Mouse (Mus musculus): ENCODE results near the gene Gm20388. TPM values are rescaled to one million over a fixed set of nuclear protein-coding genes. Genes with fewer than 3 reads are reported as not detected.
"Not testable (repeated sequence)": the region's sequence is repeated elsewhere in the genome, so short reads cannot be mapped to it uniquely, and the experiment has no call there.

Gm20388 gene
- total and polyA plus RNA-seq, 3 experiments, result 0.02 to 0.05 TPM; not detected in 1

- peak; percentile 86 for DNase-seq (ENCODE audit: low spot score)
- no peak for TF ChIP-seq CTCF (IDR thresholded peaks at IDR 0.05; ENCODE audit: low read depth, low read length)
- TF ChIP-seq GATA2 (IDR thresholded peaks at IDR 0.05; ENCODE audit: borderline replicate concordance, low read depth, low read length), result no peak
- TF ChIP-seq TAL1 (conservative IDR thresholded peaks at IDR 0.05; ENCODE audit: low read depth, low read length), result no peak
- no peak for TF ChIP-seq POLR2AphosphoS5 (IDR thresholded peaks at IDR 0.05; ENCODE audit: insufficient replicate concordance, low read depth, low read length)
- no peak for TF ChIP-seq GATA1 (IDR thresholded peaks at IDR 0.05; ENCODE audit: borderline replicate concordance, low read length)
- ATAC-seq (ENCODE audit: extremely low read depth, insufficient number of reproducible peaks, low FRiP score, poor library complexity, severe bottlenecking), result peak; percentile 17
Observed at GRCm38 (mm10) chr8:121590203-121591177, 1679.8 kb downstream of the Gm20388 start, which contains the start of gene Map1lc3b. Map1lc3b (plus strand) TSS chr8:121590361.

DNA sequence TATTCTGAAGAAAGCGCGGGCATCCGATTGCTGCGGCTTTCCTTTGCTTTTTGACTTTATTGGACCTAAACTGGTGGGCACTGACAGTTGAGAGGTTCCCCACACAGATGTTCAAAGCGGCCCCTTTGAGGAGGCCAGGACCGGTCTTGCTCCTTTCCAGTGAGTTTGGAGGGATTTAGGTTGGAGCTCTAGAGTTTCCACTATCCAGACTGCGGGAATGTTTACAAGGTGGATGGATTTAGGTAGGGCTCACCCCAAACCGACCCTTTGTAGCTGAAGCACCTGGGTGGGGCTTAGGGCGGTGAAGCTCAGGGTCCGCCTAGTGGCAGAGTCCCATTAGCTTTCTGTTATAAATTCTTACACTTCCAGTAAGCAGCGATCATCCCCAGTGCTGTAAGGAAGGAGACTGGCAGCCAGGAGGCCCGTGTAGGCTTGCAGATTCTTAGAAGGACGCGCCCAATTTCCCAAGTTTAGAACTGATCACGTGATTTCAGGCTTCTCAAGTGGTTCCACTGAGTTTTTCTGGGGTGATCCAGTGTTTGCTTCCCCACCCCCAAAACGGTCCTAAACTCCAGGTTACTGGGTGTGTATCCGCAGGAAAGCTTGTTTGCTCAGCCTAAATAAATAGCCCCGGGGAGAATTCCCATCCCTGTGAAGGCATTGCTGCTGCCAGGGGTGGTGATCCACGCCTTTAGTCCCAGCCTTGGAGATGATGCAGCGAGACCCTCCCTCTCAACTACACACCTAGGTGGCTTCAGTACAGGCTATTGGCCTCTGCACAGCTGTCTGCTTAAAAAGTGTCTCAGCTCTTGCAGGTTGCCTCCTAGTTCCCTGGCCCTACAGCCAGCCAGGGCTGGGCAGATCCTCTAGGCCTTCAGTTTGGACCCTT, 1680.8 kb downstream of the Gm20388 start:
- Histone ChIP-seq H3K4me3 (ENCODE audit: low read depth, low read length) (peak overlapping the region; percentile 96), H3K9me3 (replicated peaks) (no peaks in the 10 kb centered on the region), H3K36me3 (replicated peaks) (peaks cover 48% of the 10 kb centered on the region), H3K4me1 (ENCODE audit: insufficient read depth, low read depth, low read length) (peaks cover 38% of the 10 kb centered on the region), H3K27me3 (ENCODE audit: insufficient read depth, low read length) (no peaks in the 10 kb centered on the region)
- ATAC-seq (ENCODE audit: extremely low read depth, insufficient number of reproducible peaks, low FRiP score, poor library complexity, severe bottlenecking) (peak; percentile 78), DNase-seq (ENCODE audit: low spot score) (peak; percentile 80)
- TF ChIP-seq GATA2 (IDR thresholded peaks at IDR 0.05; ENCODE audit: borderline replicate concordance, low read depth, low read length), result no peak
- no peak for TF ChIP-seq POLR2AphosphoS5 (IDR thresholded peaks at IDR 0.05; ENCODE audit: insufficient replicate concordance, low read depth, low read length)
- no peak for TF ChIP-seq CTCF (IDR thresholded peaks at IDR 0.05; ENCODE audit: low read depth, low read length)
- no peak for TF ChIP-seq GATA1 (IDR thresholded peaks at IDR 0.05; ENCODE audit: borderline replicate concordance, low read length)
- no peak for TF ChIP-seq TAL1 (conservative IDR thresholded peaks at IDR 0.05; ENCODE audit: low read depth, low read length)

More at GRCm38 (mm10) chr8:121590203-121591177, 1679.8 kb downstream of the Gm20388 start, which contains the start of gene Map1lc3b:
- Histone ChIP-seq H3K9me3 (replicated peaks) (no peaks in the 10 kb centered on the region), H3K4me1 (ENCODE audit: insufficient read depth, low read depth, low read length) (peaks cover 41% of the 10 kb centered on the region), H3K4me3 (ENCODE audit: low read depth, low read length) (peak within 1 kb of the TSS; percentile 96), H3K27me3 (ENCODE audit: insufficient read depth, low read length) (no peaks in the 10 kb centered on the region), H3K36me3 (replicated peaks) (peaks cover 38% of the 10 kb centered on the region)

GRCm38 (mm10) chr8:121593293-121593692, 1682.7 kb downstream of the Gm20388 start:
- Histone ChIP-seq H3K27me3 (ENCODE audit: insufficient read depth, low read length) (no peaks in the 10 kb centered on the region), H3K36me3 (replicated peaks) (peaks cover 63% of the 10 kb centered on the region), H3K4me3 (ENCODE audit: low read depth, low read length) (no peak overlapping the region; the same call in 1 of the 2 replicates), H3K9me3 (replicated peaks) (no peaks in the 10 kb centered on the region), H3K4me1 (ENCODE audit: insufficient read depth, low read depth, low read length) (peaks cover 38% of the 10 kb centered on the region)
- DNase-seq (ENCODE audit: low spot score) (no peak), ATAC-seq (ENCODE audit: extremely low read depth, insufficient number of reproducible peaks, low FRiP score, poor library complexity, severe bottlenecking) (no peak)
- TF ChIP-seq GATA2 (IDR thresholded peaks at IDR 0.05; ENCODE audit: borderline replicate concordance, low read depth, low read length) (no peak), CTCF (IDR thresholded peaks at IDR 0.05; ENCODE audit: low read depth, low read length) (no peak), POLR2AphosphoS5 (IDR thresholded peaks at IDR 0.05; ENCODE audit: insufficient replicate concordance, low read depth, low read length) (no peak), GATA1 (IDR thresholded peaks at IDR 0.05; ENCODE audit: borderline replicate concordance, low read length) (no peak), TAL1 (conservative IDR thresholded peaks at IDR 0.05; ENCODE audit: low read depth, low read length) (no peak)

- ATAC-seq (ENCODE audit: extremely low read depth, insufficient number of reproducible peaks, low FRiP score, poor library complexity, severe bottlenecking) (no peak), DNase-seq (ENCODE audit: low spot score) (no peak)
- Histone ChIP-seq H3K4me3 (ENCODE audit: low read depth, low read length) (no peak overlapping the region), H3K9me3 (replicated peaks) (no peaks in the 10 kb centered on the region), H3K4me1 (ENCODE audit: insufficient read depth, low read depth, low read length) (peaks cover 32% of the 10 kb centered on the region), H3K27me3 (ENCODE audit: insufficient read depth, low read length) (no peaks in the 10 kb centered on the region), H3K36me3 (replicated peaks) (peaks cover 67% of the 10 kb centered on the region)
- no peak for TF ChIP-seq POLR2AphosphoS5 (IDR thresholded peaks at IDR 0.05; ENCODE audit: insufficient replicate concordance, low read depth, low read length)
- no peak for TF ChIP-seq GATA1 (IDR thresholded peaks at IDR 0.05; ENCODE audit: borderline replicate concordance, low read length)
- TF ChIP-seq CTCF (IDR thresholded peaks at IDR 0.05; ENCODE audit: low read depth, low read length), result no peak
- TF ChIP-seq TAL1 (conservative IDR thresholded peaks at IDR 0.05; ENCODE audit: low read depth, low read length), result no peak
- no peak for TF ChIP-seq GATA2 (IDR thresholded peaks at IDR 0.05; ENCODE audit: borderline replicate concordance, low read depth, low read length)
Observed at GRCm38 (mm10) chr8:121593983-121594382, 1683.3 kb downstream of the Gm20388 start.

- not testable (repeated sequence) for ATAC-seq (ENCODE audit: extremely low read depth, insufficient number of reproducible peaks, low FRiP score, poor library complexity, severe bottlenecking); H3K27me3 ChIP-seq (ENCODE audit: insufficient read depth, low read length); H3K4me3 ChIP-seq (ENCODE audit: low read depth, low read length); DNase-seq (ENCODE audit: low spot score); H3K9me3 ChIP-seq (replicated peaks); H3K4me1 ChIP-seq (ENCODE audit: insufficient read depth, low read depth, low read length)
- H3K36me3 ChIP-seq (replicated peaks), result peaks cover 68% of the 10 kb centered on the region
Observed at GRCm38 (mm10) chr8:121597492-121597891, 1686.9 kb downstream of the Gm20388 start.

GRCm38 (mm10) chr8:121598190-121598589, 1687.5 kb downstream of the Gm20388 start:
- no peaks in the 10 kb centered on the region for H3K27me3 ChIP-seq (ENCODE audit: insufficient read depth, low read length)
- H3K4me3 ChIP-seq (ENCODE audit: low read depth, low read length), result no peak overlapping the region
- DNase-seq (ENCODE audit: low spot score), result no peak
- peaks cover 61% of the 10 kb centered on the region for H3K36me3 ChIP-seq (replicated peaks)
- TF ChIP-seq CTCF (IDR thresholded peaks at IDR 0.05; ENCODE audit: low read depth, low read length), result no peak
- no peak for TF ChIP-seq TAL1 (conservative IDR thresholded peaks at IDR 0.05; ENCODE audit: low read depth, low read length)
- TF ChIP-seq GATA1 (IDR thresholded peaks at IDR 0.05; ENCODE audit: borderline replicate concordance, low read length), result no peak
- no peak for TF ChIP-seq POLR2AphosphoS5 (IDR thresholded peaks at IDR 0.05; ENCODE audit: insufficient replicate concordance, low read depth, low read length)
- TF ChIP-seq GATA2 (IDR thresholded peaks at IDR 0.05; ENCODE audit: borderline replicate concordance, low read depth, low read length), result no peak
- ATAC-seq (ENCODE audit: extremely low read depth, insufficient number of reproducible peaks, low FRiP score, poor library complexity, severe bottlenecking), result no peak
- no peaks in the 10 kb centered on the region for H3K9me3 ChIP-seq (replicated peaks)
- H3K4me1 ChIP-seq (ENCODE audit: insufficient read depth, low read depth, low read length), result no peaks in the 10 kb centered on the region

Data from G1E (cell line).